Mouse (Mus musculus) heart, postnatal 0 days (tissue): ENCODE results near the gene Prpf38b.

ENCODE experiments used
- CTCF ChIP-seq: IDR thresholded peaks from 2 replicates; pipeline ENCODE4 v1.5.1; 2016; ENCODE audit warnings: antibody characterized with exemption, control low read depth, low read depth
- EP300 ChIP-seq: IDR thresholded peaks from 2 replicates; pipeline ENCODE4 v1.6.1; 2016; ENCODE audit warnings: antibody characterized with exemption, low read depth

GRCm38 (mm10) chr3:108898640-108899039, 12.9 kb downstream of the Prpf38b start:
- TF ChIP-seq CTCF: no peak
- no peak for TF ChIP-seq EP300
